Mouse (Mus musculus): ENCODE measurements around the gene D1Ertd622e. TPM values are rescaled to one million over a fixed set of nuclear protein-coding genes. Genes with fewer than 3 reads are reported as not detected.

D1Ertd622e gene
- 10 to 100 TPM; 14.6 to 18.0 TPM for total RNA-seq (2021)
- long read RNA-seq, experiment 1, full-length matches to known transcripts, result 20 of 21 reads
- long read RNA-seq, experiment 1, partial matches to known transcripts, result 0 of 21 reads
- long read RNA-seq, experiment 1, other reads (novel, unspliced or antisense), result 1 of 21 reads
- long read RNA-seq, experiment 2, full-length matches to known transcripts, result 4 of 5 reads
- long read RNA-seq, experiment 2, partial matches to known transcripts, result 1 of 5 reads
- long read RNA-seq, experiment 2, other reads (novel, unspliced or antisense), result 0 of 5 reads

GRCm38 (mm10) chr1:97661406-97662241 is at the start of gene D1Ertd622e:
TSS of gene D1Ertd622e (minus strand) at chr1:97662074.
- DNase-seq, result peak; percentile 87 to 92

- DNase-seq, result no peak
Measured at GRCm38 (mm10) chr1:97710520-97710919, 48.6 kb upstream of the D1Ertd622e start.

GRCm38 (mm10) chr1:97705389-97705788 is 43.5 kb upstream of the D1Ertd622e start:
- no peak for DNase-seq

GRCm38 (mm10) chr1:97704646-97705045 is 42.8 kb upstream of the D1Ertd622e start:
- no peak for DNase-seq

- no peak for DNase-seq
Measured at GRCm38 (mm10) chr1:97698956-97699570, 37.2 kb upstream of the D1Ertd622e start.

- DNase-seq, result no peak
Measured at GRCm38 (mm10) chr1:97697273-97697672, 35.4 kb upstream of the D1Ertd622e start.

- no peak for DNase-seq
Measured at GRCm38 (mm10) chr1:97693825-97694224, 32.0 kb upstream of the D1Ertd622e start.

GRCm38 (mm10) chr1:97688756-97689155 is 26.9 kb upstream of the D1Ertd622e start:
- peak; percentile 20 to 45 for DNase-seq

GRCm38 (mm10) chr1:97676526-97677177 is 14.8 kb upstream of the D1Ertd622e start:
- no peak for DNase-seq

- no peak for DNase-seq
Measured at GRCm38 (mm10) chr1:97676115-97676514, 14.2 kb upstream of the D1Ertd622e start.

- no peak for DNase-seq
Measured at GRCm38 (mm10) chr1:97672849-97673248, 11.0 kb upstream of the D1Ertd622e start.

GRCm38 (mm10) chr1:97667288-97667687 is 5.4 kb upstream of the D1Ertd622e start:
- no peak for DNase-seq

GRCm38 (mm10) chr1:97662324-97662723 is 450 bp upstream of the D1Ertd622e start:
- peak; percentile 13 to 37 for DNase-seq

- DNase-seq, result peak; percentile 80 to 82
Measured at GRCm38 (mm10) chr1:97660687-97661405, 1.0 kb downstream of the D1Ertd622e start.

- no peak for DNase-seq
Measured at GRCm38 (mm10) chr1:97659405-97659804, 2.5 kb downstream of the D1Ertd622e start.

- DNase-seq, result no peak
Measured at GRCm38 (mm10) chr1:97657786-97658185, 4.1 kb downstream of the D1Ertd622e start.

GRCm38 (mm10) chr1:97657201-97657600 is 4.7 kb downstream of the D1Ertd622e start:
- no peak for DNase-seq

GRCm38 (mm10) chr1:97654397-97654975 is 7.4 kb downstream of the D1Ertd622e start:
- no peak for DNase-seq

- DNase-seq, result no peak
Measured at GRCm38 (mm10) chr1:97650553-97651123, 11.2 kb downstream of the D1Ertd622e start.

GRCm38 (mm10) chr1:97650072-97650471 is 11.8 kb downstream of the D1Ertd622e start:
- no peak for DNase-seq

- no peak for DNase-seq
Measured at GRCm38 (mm10) chr1:97647037-97647436, 14.8 kb downstream of the D1Ertd622e start.

Measured in adrenal gland, postnatal 36 days (tissue).